Mouse (Mus musculus): ENCODE measurements around the gene Plin3.

- TF ChIP-seq ZMIZ1 (IDR thresholded peaks at IDR 0.05; ENCODE audit: low read depth, low read length), result no peak
- TF ChIP-seq ZC3H11A (IDR thresholded peaks at IDR 0.05; ENCODE audit: low read depth, low read length), result no peak
- no peak for TF ChIP-seq MAX (IDR thresholded peaks at IDR 0.05; ENCODE audit: low read length)
- TF ChIP-seq CTCF (IDR thresholded peaks at IDR 0.05 in 2 of 3, conservative IDR thresholded peaks at IDR 0.05 in 1 of 3; ENCODE audit: control insufficient read depth in 1 of 3, insufficient read depth in 1 of 3, low read depth in 2 of 3, low read length in 3 of 3, poor library complexity in 1 of 3, severe bottlenecking in 1 of 3), result no peak
- no peak for TF ChIP-seq TCF12 (IDR thresholded peaks at IDR 0.05; ENCODE audit: low read depth, low read length)
- no peak for TF ChIP-seq POLR2A (IDR thresholded peaks at IDR 0.05; ENCODE audit: control insufficient read depth in 1 of 2, insufficient read depth in 1 of 2, low read depth in 1 of 2, low read length in 2 of 2, poor library complexity in 1 of 2)
- no peak for TF ChIP-seq ELF1 (IDR thresholded peaks at IDR 0.05; ENCODE audit: low read depth, low read length)
- TF ChIP-seq MYC (IDR thresholded peaks at IDR 0.05; ENCODE audit: low read depth, low read length), result no peak
- no peak for TF ChIP-seq USF1 (IDR thresholded peaks at IDR 0.05; ENCODE audit: low read depth, low read length)
- TF ChIP-seq MAFK (IDR thresholded peaks at IDR 0.05; ENCODE audit: borderline replicate concordance, low read depth, low read length), result no peak
- TF ChIP-seq TBP (IDR thresholded peaks at IDR 0.05; ENCODE audit: low read depth, low read length), result no peak
Observed at GRCm38 (mm10) chr17:56329267-56329666, 36.6 kb upstream of the Plin3 start.

Measured in MEL (cell line).